Mouse (Mus musculus) bone marrow, adult 2 months (tissue): ENCODE measurements at regions not wholly inside any gene's neighbourhood (a gene's known extent, or its start where the extent isn't known, plus 50 kb on each side); places are given as distances from the start of the nearest gene placed in this dataset.
"Not testable (repeated sequence)": the region's sequence is repeated elsewhere in the genome, so short reads cannot be mapped to it uniquely, and the experiment has no call there.

Experiments
- H3K27ac ChIP-seq: fragments of 200-500 bp; 2 replicates; pipeline ENCODE4 v1.5.1; 2012; ENCODE audit warnings: low read depth, mild to moderate bottlenecking, control low read depth, inconsistent platforms, low read length; ENCODE audit not compliant: control insufficient read depth, poor library complexity, insufficient read depth
- H3K4me1 ChIP-seq: fragments of 200-500 bp; 2 replicates; pipeline ENCODE4 v1.6.1; 2011; ENCODE audit warnings: low read length; ENCODE audit not compliant: control insufficient read depth, insufficient read depth
- H3K4me3 ChIP-seq: fragments of 200-500 bp; replicated peaks from 2 replicates; pipeline ENCODE3; 2011; ENCODE audit warnings: mild to moderate bottlenecking, low read depth, low read length, control low read depth; ENCODE audit not compliant: control insufficient read depth
- CTCF ChIP-seq: fragments of 200-500 bp; IDR thresholded peaks from 2 replicates; pipeline ENCODE4 v1.5.1; 2011; ENCODE audit warnings: low read length, control low read depth; ENCODE audit not compliant: control insufficient read depth, insufficient read depth
- POLR2A ChIP-seq: fragments of 200-500 bp; IDR thresholded peaks from 2 replicates; pipeline ENCODE4 v1.6.1; 2011; ENCODE audit warnings: low read depth, mild to moderate bottlenecking, control low read depth, low read length, borderline replicate concordance; ENCODE audit not compliant: control insufficient read depth
- WGBS: fragments of 180-500 bp; shearing (Covaris S2); methylation state at CpG from one replicate; pipeline ENCODE4 v1.1.7; 2018; 5-methylcytosine and 5-hydroxymethylcytosine counted together

DNA sequence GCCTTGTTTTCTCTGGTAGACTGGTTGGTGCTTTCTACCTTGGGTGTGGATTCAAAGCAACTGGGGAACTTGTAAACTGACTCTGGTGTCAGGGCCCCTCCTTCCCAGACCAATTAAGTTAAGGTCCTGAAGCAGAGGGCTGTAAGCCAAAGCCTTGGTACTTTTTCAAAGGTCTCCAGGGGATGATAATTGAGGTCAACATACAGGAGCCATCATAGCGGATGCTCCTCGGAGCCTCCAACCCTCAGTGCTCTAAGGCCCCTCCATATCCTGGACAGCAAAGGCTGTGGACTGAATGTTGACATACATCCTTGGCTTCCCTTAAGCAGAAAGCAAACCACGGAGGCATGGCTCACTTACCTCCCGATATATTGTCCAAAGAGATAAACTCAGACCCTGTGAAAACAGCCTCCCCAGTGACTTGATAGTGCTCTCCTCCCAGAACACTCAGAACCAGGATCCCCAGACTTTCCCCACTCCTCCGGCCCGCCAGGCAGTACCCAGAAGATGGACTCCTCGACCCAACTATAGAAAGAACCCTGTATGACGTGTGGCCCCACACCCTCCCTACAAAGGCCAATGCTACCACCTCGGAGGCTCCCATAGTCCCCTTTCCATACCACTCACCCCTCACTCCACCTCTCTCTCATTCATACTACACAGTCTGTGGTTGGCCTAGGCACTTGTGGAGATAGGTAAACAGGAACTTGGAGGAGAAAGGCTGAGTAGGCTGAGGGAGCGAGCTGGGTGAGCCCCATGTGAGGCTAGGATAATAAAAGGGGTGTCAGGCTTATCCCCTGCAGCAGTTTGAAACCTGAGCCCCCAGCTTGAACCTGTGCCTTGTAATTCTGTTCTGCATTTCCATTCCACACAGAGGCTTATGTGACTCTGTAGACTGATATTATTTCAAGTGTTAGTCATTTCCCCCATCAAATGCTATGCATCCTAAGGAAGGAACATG, 118.8 kb upstream of the Arid1b start:
- H3K4me1 ChIP-seq: no peaks in the 10 kb centered on the region
- WGBS: 71% methylated on average over 10 of the region's 10 CpGs
- no peak overlapping the region for H3K4me3 ChIP-seq
- H3K27ac ChIP-seq: no peak overlapping the region
- TF ChIP-seq CTCF: no peak
- TF ChIP-seq POLR2A: no peak

DNA sequence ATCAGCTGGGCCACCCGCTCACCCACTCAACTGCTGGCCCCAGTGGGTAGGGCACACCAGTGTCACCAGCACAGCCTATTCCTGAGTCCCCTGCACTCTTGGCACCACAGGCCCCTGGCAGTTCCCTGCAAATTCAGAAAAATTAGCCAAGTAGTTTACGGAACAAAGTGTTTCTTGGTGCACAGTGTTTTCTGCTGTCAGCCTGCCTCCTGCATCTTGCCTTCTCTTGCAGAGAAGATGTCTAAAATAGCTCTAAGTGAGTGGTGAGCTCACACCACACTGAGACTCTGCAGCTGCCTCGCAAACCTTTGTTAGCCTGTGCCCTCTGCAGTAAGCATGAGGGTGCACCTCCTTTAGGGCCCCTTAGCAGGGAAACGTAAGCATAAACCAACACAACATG, 117.7 kb upstream of the Arid1b start:
- Histone ChIP-seq H3K4me3 (no peak overlapping the region), H3K4me1 (no peaks in the 10 kb centered on the region; the same call in 1 of the 2 replicates), H3K27ac (no peak overlapping the region)
- WGBS: 83% methylated on average over 4 of the region's 4 CpGs
- TF ChIP-seq POLR2A (no peak), CTCF (no peak)

DNA sequence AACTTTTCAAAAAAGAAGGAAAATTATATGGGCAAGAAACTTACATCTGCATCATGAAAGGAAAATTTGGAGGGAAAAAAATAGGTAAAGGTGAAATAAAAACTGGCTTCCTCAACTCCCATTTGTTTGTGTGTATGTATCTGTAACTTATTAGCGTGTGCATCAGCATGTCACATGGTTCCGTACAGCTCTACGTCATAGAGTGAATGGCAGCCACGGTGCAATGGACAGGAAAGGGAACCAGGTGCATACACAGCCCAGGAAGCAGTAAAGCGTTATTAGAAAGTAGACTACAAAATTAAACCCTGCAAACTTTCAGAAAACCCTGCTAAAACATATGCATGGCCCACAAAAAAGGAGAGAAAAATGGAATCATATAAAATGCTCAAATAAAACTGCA, 112.7 kb upstream of the Arid1b start:
- WGBS: 6% methylated on average over 5 of the region's 5 CpGs
- TF ChIP-seq CTCF (no peak), POLR2A (no peak)
- H3K4me3 ChIP-seq: no peak overlapping the region

DNA sequence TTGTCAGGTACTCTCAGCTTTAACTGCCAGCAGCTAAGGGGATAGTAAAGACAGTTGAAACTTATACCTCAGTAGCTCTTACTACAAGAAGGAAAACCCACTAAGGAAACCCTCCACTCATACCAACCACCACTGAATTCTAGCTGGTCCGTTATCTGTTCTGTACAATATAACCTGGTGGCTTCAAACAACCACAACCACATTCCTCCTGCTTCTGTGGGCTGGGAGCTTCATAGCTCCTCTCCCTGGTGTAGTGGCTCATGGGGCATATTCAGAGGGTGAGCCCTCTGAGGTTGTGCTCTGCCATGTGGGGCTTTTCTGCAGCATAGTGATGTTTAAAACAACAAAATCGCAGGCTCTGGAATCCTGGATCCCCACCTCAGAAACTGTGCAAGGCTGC, 110.0 kb upstream of the Arid1b start:
- H3K4me3 ChIP-seq: no peak overlapping the region
- TF ChIP-seq CTCF (no peak), POLR2A (no peak)
- no peak overlapping the region for H3K27ac ChIP-seq
- no peaks in the 10 kb centered on the region; the same call in 1 of the 2 replicates for H3K4me1 ChIP-seq
- 47% methylated on average over 2 of the region's 2 CpGs for WGBS

More for the DNA sequence above, 112.7 kb upstream of the Arid1b start:
- no peak overlapping the region for H3K27ac ChIP-seq
- no peaks in the 10 kb centered on the region; the same call in 1 of the 2 replicates for H3K4me1 ChIP-seq

DNA sequence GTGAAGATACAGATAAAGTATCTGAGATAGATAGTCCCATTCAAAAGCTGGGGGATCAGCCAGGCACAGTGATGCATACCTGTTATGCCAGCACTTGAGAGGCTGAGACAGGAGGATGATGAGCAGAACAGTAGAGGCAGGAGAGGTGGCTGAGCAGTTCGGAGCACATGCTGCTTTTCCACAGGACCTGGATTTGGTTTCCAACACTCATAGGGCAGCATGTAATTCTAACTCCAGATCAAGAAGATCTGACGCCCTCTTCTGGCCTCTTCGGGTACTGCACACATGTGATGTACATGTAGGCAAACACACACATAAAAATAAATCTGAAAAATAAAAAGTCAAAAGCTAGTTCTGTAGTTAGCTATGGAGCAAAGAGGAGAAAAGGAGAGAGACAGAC, 109.4 kb upstream of the Arid1b start:
- Histone ChIP-seq H3K27ac (no peak overlapping the region), H3K4me3 (no peak overlapping the region), H3K4me1 (no peaks in the 10 kb centered on the region; the same call in 1 of the 2 replicates)
- TF ChIP-seq CTCF (0 out of 2 replicates have a peak, but pooled peaks have one; percentile 6), POLR2A (no peak)
- WGBS: 77% methylated on average over 3 of the region's 3 CpGs

DNA sequence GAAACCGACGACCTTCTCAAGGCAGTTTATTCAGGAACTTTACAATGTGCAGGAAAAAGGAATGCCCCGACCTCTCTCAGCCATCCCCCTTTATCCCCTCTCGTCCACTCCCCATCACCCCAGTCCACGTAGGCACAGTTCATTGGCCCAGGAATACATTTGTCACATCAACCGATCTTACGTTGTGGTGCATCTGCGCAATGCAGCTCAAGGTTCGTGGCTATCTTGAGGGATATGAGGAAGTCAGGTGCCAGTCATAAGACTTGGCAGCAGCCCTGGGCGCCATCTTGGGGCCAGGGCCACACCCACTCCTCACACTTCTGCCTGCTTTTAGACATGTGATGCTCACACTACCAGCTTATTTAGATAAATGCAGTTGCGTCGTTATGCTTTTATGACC, 106.8 kb upstream of the Arid1b start:
- H3K4me3 ChIP-seq, H3K27ac ChIP-seq, H3K4me1 ChIP-seq: not testable (repeated sequence)
- WGBS: 74% methylated on average over 12 of the region's 12 CpGs

DNA sequence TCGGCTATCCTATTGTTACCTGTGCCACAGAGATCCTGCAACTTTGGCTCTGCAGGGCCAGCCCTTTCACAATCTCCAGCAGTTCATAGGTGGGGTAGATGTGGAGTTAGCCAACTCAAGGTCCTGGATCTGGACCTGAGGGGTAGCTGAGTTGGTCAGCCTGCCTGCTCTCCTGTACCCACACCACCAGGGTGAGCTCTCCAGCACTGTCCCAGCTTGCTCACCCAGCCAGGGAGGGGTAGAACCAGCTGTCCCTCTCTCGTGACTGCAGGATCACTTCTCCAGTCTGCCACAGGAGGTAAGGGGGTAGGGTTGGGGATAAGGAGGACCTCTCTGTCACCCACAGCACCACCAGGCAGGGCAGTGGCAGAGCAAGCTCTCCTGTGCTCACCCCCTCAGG, 104.6 kb upstream of the Arid1b start:
- TF ChIP-seq CTCF (no peak), POLR2A (no peak)
- Histone ChIP-seq H3K27ac (no peak overlapping the region), H3K4me1 (no peaks in the 10 kb centered on the region), H3K4me3 (no peak overlapping the region)
- WGBS: 57% methylated on average over 2 of the region's 2 CpGs

DNA sequence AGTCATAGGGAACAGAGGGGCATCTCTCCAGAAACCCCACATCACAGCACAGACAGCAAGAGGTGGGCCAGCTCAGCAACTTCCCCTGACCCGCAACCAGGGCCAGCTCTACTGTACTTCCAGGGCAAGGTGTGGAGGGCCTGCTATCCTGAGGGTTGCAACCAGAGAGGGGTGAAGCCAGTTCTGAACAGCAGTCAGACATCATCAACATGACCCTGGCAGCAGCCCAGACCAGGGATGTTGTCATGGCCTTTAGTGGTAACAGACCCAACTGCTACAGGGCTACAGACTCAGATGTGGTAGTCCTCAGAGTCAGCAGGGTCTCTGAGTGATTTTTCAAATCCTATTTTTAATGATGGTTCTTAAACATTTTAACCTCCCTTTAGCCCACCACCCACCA, 104.0 kb upstream of the Arid1b start:
- TF ChIP-seq POLR2A (no peak), CTCF (no peak)
- 80% methylated on average over 1 of the region's 1 CpGs for WGBS
- Histone ChIP-seq H3K27ac (no peak overlapping the region), H3K4me1 (no peaks in the 10 kb centered on the region), H3K4me3 (no peak overlapping the region)

DNA sequence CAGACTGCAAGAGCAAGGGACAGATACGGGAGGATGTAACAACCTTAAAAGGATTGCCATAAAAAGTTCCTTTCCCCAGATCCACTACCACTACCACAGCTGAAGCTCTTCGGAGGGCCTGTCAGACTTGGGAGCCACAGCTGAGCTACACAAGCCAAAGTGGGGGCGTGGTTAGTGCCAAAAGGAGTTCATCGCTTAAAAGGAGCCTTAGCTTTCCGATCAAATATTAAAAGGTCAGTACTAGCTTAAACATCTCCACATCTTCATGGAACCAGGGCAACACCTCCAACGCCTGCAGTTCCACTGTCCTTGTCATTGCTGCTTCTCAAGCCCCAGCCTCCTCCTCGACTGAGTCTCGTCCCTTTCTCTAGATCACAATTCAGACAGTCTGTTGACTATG, 102.6 kb upstream of the Arid1b start:
- WGBS: 82% methylated on average over 8 of the region's 8 CpGs
- H3K4me3 ChIP-seq: no peak overlapping the region
- H3K4me1 ChIP-seq: no peaks in the 10 kb centered on the region
- no peak overlapping the region for H3K27ac ChIP-seq
- TF ChIP-seq CTCF (no peak), POLR2A (no peak)

DNA sequence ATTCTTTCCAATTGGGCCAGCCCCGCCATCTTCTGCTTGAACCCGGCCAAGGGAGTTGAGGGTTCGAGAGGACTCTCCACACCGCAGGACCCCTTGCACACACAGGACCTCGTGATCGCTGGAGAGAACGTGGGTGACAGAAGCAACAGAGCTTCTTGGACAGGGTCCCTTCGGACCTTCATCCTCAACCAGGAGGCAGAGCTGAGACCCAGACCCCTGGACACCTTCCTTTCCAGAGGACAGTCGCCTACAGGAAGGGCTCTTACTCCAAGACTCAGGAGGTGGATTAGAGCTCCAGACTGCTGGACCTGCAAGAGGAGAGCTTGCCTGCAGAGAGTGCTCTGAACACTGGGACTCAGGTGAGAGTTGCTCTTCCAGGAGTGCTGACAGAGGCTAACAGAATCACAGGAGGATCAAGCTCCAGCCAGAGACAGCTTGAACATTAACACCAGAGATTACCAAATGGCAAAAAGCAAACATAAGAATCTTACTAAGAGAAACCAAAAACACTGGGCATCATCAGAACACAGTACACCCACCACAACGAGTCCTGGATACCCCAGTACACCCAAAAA, 99.3 kb upstream of the Arid1b start:
- not testable (repeated sequence) for H3K27ac ChIP-seq, H3K4me1 ChIP-seq
- 90% methylated on average over 10 of the region's 10 CpGs for WGBS

More for the DNA sequence above, 99.3 kb upstream of the Arid1b start:
- not testable (repeated sequence) for H3K4me3 ChIP-seq
